Mouse (Mus musculus) retina, postnatal 1 day (tissue): Measurements from ENCODE around the gene Rfc3.
"Not testable (repeated sequence)": the region's sequence is repeated elsewhere in the genome, so short reads cannot be mapped to it uniquely, and the experiment has no call there.

ENCODE experiments used
- DNase-seq: peaks from one replicate; pipeline ENCODE4 v3.0.0-alpha.2; 2012

Rfc3 gene

DNA sequence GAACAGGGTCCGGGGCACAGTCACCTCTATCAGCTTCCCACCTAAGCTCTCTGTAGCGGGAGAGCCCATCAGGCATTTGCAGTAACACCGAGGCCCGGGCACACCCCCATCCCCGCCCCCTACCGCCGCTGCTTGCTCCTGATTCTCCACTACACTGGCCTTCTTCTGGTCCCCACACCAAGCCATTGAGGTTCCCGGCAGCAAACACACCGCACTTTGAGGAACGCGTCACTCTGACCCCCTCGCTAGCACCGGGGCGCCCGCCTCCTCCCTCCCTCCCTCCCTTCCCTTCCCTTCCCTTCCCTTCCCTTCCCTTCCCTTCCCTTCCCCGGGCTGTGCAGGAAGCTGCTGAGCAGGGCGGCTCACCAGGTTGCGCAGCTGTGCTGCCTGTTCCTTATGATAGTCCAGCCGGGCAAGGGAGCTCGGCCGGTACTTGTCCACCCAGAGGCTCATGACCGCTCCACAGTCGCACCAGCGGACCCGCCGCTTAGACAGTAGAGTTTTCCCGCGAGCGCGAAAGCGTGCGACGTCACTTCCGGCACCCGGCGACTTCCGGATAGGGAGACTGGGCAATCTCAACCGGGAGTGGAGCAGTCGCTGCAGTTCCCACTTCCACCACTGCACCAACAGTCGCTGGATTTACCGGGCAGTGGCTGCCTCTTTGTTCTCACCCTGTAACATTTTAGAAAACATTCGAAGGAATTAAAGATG is at the start of gene Rfc3:
TSS of gene Rfc3 (minus strand) at position 543 of the 711 bp plus-strand sequence.
- DNase-seq: peak; percentile 97

DNA sequence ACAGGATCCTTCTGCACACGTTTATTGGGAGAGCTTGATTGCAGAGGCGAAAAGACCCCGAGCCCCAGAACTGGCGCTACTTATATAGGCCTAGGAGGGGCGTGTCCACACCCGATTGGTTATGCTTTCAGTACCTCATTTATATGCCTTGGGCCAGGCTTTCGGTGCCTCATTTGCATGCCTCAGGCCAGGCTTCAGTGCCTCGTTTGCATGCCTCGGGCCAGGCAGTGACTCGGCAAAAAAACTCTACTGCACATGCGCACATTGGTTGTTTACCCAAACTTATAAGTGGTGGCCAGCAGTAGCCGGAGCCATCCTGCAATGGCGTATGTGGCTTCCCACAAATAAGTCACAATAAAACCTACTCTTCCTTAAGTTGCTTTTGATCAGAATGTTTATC is 42.6 kb upstream of the Rfc3 start:
- not testable (repeated sequence) for DNase-seq

DNA sequence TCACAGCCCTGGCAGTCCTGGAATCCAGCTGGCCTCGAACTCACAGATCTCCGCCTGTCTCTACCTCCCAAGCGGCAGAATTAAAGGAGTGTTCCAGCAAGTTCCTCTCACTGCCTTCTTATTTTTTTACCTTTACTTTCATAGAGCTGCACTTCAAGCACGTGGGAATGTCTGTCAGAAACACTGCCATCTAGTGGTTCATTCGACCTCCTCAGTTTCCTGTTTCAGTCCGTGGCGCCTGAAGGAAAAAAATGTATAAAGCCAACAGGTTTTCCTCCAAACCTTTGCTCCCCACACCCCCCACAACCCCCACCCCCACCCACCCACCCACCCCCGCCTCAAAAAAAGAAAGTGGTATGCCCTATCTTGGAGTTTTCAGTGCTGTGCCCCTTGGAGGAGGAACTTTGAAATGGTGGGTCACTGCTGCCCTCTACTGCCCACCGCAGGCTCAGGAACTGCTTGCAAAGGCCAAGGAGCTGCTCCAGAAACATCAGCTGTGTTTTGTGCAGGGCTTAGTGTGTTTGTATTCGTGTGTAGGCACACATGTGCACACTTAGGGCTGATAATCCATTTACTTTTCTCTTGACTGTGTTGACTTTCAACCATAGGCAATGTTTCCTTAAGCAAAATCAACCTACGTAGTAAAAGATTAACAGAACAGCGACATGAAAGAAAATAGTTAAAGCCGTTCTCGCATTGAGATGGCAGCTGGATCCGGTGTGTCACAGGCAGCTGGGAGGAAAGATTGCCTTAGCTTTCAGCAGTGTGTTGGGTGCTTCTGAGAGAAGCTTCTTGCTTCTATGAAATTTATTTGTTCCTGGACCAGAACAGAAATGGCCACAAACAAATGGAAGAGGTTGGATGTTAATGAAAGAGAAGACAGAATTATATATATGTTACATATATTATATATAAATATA is 35.8 kb upstream of the Rfc3 start:
- DNase-seq: peak; percentile 86

DNA sequence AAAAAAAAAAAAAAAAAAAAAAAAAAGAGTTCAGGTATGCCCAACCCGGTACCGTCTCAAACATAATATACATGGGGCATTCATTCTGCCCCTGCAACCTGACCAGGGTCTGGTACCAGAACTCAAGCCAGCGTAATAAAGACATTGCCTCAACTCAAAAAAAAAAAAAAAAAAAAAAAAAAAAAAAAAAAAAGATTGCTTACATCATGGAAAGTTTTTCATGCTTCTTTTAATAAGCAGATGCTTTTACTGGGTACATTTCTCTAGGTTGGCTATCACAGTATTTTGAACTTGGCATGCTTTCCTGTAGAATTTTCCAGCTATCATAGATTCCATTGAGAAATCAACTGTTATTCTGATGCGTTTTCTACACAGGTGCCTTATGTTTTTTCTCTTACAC is 11.2 kb upstream of the Rfc3 start:
- DNase-seq: no peak

DNA sequence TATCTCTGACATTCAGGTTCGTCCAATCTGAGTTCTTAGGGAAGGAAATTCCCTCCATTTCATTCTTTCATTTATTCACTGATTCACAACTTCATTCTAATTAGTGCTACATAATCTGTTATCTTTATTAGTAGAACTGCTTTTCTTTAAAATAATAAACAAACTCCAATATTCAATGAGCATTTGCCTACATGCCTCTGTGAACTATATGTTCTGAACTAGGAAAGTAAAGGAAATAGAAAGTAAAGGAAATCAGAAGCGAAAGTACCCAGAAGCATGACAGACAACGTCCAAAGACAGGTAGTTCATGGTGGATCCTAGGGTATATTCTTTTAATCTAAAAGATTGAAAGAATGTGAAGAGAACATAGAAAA is 356 bp upstream of the Rfc3 start:
- no peak for DNase-seq

DNA sequence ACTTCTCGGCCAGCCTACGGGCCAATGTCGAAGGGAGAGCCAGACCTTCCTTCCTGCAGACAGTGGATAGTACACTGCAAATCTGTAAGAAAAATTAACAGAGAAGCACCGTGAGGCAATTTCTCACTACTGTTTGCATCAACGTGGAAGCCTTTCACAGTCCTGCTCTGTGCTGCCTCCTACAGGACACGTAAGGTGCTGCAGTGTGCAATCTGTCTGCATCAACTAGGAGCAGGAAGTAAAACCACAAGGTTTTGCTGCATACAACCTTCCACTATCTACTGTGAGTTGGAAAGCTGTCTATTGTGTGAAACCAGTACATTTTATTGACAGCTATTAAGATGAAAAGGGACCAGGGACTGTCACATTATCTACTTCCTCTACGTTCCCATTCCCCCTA is 6.2 kb downstream of the Rfc3 start:
- peak; percentile 22 for DNase-seq

DNA sequence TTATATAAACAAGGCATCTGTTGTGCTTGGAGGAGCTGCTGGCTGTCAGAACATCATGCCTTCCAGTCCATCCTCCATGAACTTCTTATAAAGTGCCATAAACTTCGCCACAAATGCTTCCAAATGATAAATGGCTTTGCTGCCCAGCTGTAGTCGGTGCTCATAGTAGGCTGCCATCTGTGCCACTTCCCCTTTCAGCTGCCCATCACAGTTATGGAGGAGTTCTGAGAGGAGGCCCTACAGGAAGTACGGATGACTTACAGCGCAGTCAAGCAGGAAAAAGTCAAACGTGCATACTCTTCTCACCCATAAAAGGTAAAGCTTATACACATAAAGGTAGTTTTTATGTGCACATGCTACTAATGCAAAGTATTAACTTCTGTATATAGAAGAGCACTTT is 8.2 kb downstream of the Rfc3 start:
- no peak for DNase-seq

DNA sequence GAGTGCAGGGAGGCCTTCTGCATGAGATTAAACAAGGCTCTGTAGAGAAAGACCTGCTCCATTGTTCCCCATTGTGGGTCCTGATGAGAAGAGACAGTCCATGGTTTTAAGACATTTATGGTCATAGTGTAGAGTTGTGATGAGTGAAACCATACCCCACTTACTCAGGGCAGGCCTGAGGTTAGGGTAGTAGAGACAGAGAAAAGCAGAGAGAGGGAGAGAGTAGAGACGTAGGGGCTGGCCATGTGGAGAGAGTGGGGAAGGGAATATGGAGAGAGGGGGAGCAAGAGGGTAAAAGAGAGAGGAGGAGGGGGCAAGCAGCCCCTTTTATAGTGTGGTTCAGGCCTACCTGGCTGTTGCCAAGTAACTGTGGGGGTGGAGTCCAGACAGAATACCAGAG is 8.9 kb downstream of the Rfc3 start:
- DNase-seq: no peak

DNA sequence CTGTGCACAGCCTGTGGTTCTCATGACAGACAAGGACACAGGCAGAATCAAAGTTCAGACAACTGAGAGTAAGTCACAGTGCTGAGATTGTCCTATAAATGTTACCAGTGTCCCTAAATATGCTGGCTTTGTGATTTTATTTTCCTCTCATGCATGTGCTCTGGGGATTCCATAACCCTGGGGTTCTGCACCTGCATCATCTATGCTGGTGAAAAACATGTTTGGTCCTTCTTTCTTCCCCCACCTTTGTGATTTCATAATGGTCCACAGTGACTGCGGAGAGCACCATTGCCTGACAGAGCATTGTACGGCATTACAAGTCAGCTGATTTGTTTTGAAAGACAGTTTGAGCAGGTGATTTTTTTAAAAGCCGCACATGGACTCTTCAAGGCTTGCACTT is 45.1 kb downstream of the Rfc3 start, which contains the start of gene Vmn2r18:
TSS of gene Vmn2r18 (minus strand) at position 101 of the 400 bp plus-strand sequence.
- no peak for DNase-seq

DNA sequence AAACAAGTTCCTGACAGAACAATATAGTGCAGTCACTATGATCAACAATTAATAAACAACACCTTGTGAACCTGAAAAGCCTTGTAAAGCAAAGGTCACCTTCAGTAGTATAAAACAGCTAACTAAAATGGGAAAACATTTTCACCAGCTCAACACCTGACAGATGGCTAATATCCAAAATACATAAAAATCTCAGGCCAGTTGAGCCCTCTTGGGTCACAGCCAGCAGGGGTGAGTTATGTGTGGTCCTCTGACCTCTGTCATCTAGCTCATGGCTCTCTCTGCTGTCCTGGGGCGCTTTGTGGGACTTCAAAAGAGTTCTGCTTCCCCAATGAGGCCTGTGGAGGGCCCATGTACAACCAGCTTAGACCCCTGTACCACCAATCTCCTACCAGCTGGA is 49.3 kb downstream of the Rfc3 start:
- no peak for DNase-seq
